Mouse (Mus musculus): Measurements from ENCODE around the gene Prmt2. TPM values are rescaled to one million over a fixed set of nuclear protein-coding genes. Genes with fewer than 3 reads are reported as not detected.

The Prmt2 gene
- polyA plus RNA-seq, 1 experiment from 2014 or later = 62.5 TPM

GRCm38 (mm10) chr10:76253536-76253935 lies 15.9 kb upstream of the Prmt2 start, which contains the start of gene S100b:
TSS of gene S100b (plus strand) at chr10:76253853.
- H3K27ac ChIP-seq = peak within 1 kb of the TSS; percentile 71
- H3K27me3 ChIP-seq = no peaks in the 10 kb centered on the region
- no peaks in the 10 kb centered on the region for H3K9me3 ChIP-seq
- H3K9ac ChIP-seq = 0 out of 2 replicates have a peak within 1 kb of the TSS, but pooled peaks have one; percentile 44
- 34% methylated on average over 4 of the region's 4 CpGs for WGBS
- H3K4me1 ChIP-seq = peaks cover 23% of the 10 kb centered on the region
- H3K36me3 ChIP-seq = no peaks in the 10 kb centered on the region
- ATAC-seq (ENCODE audit: insufficient number of reproducible peaks, insufficient read depth, low FRiP score, low TSS enrichment, low read depth) = peak; percentile 63; the same call in 1 of the 2 replicates
- H3K4me2 ChIP-seq = peak within 1 kb of the TSS; percentile 20
- H3K4me3 ChIP-seq = peak within 1 kb of the TSS; percentile 17

DNA sequence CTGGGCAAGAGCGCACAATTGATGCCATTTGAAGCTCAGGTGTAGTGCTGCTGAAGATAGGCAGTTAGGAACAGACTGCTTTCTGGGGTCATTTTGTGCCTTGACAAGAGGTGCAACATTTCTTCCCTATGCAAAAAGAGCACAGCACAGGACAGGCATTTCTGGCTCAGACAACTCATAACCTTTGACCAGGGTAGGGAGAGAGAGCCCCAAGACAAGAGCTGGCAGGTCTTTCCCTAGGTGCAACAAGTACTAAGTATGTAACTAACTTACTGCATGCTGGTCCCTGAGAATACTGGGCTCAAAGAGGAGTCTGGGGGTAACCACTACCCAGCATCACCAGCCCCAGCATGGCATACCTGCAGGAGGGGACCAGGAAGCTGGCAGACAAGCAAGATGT lies 15.4 kb upstream of the Prmt2 start:
- Histone ChIP-seq H3K4me3 (no peak overlapping the region), H3K27ac (peak overlapping the region; percentile 71), H3K36me3 (no peaks in the 10 kb centered on the region), H3K4me1 (peaks cover 28% of the 10 kb centered on the region), H3K27me3 (no peaks in the 10 kb centered on the region), H3K4me2 (no peak overlapping the region), H3K9me3 (no peaks in the 10 kb centered on the region), H3K9ac (0 out of 2 replicates have a peak overlapping the region, but pooled peaks have one; percentile 27)
- WGBS = 95% methylated on average over 1 of the region's 1 CpGs
- ATAC-seq (ENCODE audit: insufficient number of reproducible peaks, insufficient read depth, low FRiP score, low TSS enrichment, low read depth) = no peak

DNA sequence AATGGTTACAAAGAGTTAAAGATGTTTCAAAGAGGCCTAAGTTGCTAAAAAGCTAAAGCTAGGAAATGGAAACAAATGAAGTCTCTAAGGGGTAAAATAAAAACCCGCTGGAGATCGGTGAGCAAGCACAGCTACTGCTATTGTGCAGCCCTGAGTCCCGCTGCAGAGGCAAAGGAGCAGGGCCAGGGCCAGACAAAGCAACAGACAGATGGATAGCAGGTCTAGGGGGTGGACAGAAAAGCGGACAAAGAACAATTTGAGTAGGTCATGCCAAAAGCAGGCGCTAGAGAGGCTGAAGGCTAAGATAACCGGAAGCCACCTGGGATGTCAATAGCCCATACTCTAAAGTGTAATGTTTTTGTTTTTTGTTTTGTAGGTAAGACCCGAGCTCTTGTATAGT lies 13.2 kb upstream of the Prmt2 start:
- Histone ChIP-seq H3K27ac (no peak overlapping the region), H3K4me2 (no peak overlapping the region), H3K27me3 (no peaks in the 10 kb centered on the region), H3K36me3 (no peaks in the 10 kb centered on the region), H3K9me3 (no peaks in the 10 kb centered on the region), H3K9ac (no peak overlapping the region), H3K4me3 (no peak overlapping the region), H3K4me1 (peaks cover 32% of the 10 kb centered on the region)
- no peak for ATAC-seq (ENCODE audit: insufficient number of reproducible peaks, insufficient read depth, low FRiP score, low TSS enrichment, low read depth)
- WGBS = 84% methylated on average over 7 of the region's 7 CpGs

- peak overlapping the region; percentile 23 for H3K27ac ChIP-seq
- no peaks in the 10 kb centered on the region for H3K36me3 ChIP-seq
- peaks cover 22% of the 10 kb centered on the region for H3K4me1 ChIP-seq
- ATAC-seq (ENCODE audit: insufficient number of reproducible peaks, insufficient read depth, low FRiP score, low TSS enrichment, low read depth) = no peak
- H3K27me3 ChIP-seq = no peaks in the 10 kb centered on the region
- H3K4me3 ChIP-seq = no peak overlapping the region
- H3K4me2 ChIP-seq = 0 out of 2 replicates have a peak overlapping the region, but pooled peaks have one; percentile 5
- no peaks in the 10 kb centered on the region for H3K9me3 ChIP-seq
- no peak overlapping the region for H3K9ac ChIP-seq
- WGBS = 51% methylated on average over 5 of the region's 5 CpGs
These were observed 10.9 kb upstream of the Prmt2 start for GRCm38 (mm10) chr10:76248647-76248968.

DNA sequence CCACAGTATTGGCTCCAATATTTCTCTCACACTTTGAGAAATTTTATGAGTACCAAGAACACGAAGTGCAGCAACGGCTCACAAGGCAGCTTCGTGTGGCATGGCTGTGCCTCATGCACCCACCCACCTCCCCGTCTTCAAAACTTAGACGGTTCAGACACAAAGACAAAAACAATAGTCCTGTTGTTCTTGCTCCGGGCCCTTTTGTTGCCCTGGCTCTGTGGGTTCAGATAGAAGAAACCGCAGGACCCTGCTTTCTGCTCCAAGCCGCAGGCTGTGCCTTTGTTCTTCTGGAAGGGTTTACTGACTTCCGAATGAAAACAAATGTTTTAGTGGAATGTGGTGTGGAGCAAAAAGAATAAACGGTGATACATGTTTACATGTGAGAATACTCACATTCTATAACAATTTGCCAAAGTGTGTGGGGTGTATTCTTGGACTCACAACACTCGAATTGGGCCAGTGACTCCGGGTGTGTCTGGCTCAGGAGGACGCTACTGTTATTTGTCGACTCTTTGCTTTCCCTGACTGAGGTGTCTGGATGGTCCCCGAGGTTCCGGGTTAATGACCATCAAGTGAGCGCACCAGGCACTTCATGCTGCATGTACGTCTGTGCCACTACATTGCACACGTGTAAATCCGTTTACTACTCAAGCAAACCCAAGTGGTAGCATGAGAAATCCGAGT lies 10.4 kb upstream of the Prmt2 start:
- no peaks in the 10 kb centered on the region for H3K36me3 ChIP-seq
- H3K27ac ChIP-seq = peak overlapping the region; percentile 23
- H3K27me3 ChIP-seq = no peaks in the 10 kb centered on the region
- H3K4me3 ChIP-seq = no peak overlapping the region
- no peak overlapping the region for H3K9ac ChIP-seq
- H3K9me3 ChIP-seq = no peaks in the 10 kb centered on the region
- H3K4me1 ChIP-seq = peaks cover 17% of the 10 kb centered on the region
- no peak for ATAC-seq (ENCODE audit: insufficient number of reproducible peaks, insufficient read depth, low FRiP score, low TSS enrichment, low read depth)
- peak overlapping the region; percentile 5; the same call in 1 of the 2 replicates for H3K4me2 ChIP-seq
- whole genome bisulfite sequencing = 34% methylated on average over 21 of the region's 21 CpGs

- H3K9ac ChIP-seq = no peak overlapping the region
- no peak overlapping the region for H3K4me2 ChIP-seq
- no peaks in the 10 kb centered on the region for H3K9me3 ChIP-seq
- ATAC-seq (ENCODE audit: insufficient number of reproducible peaks, insufficient read depth, low FRiP score, low TSS enrichment, low read depth) = 0 out of 2 replicates have a peak, but pooled peaks have one; percentile 6
- 54% methylated on average over 4 of the region's 4 CpGs for WGBS
- no peak overlapping the region for H3K27ac ChIP-seq
- no peaks in the 10 kb centered on the region for H3K27me3 ChIP-seq
- no peaks in the 10 kb centered on the region for H3K36me3 ChIP-seq
- H3K4me1 ChIP-seq = peaks cover 14% of the 10 kb centered on the region
- no peak overlapping the region for H3K4me3 ChIP-seq
These were observed 8.9 kb upstream of the Prmt2 start for GRCm38 (mm10) chr10:76246601-76247000.

DNA sequence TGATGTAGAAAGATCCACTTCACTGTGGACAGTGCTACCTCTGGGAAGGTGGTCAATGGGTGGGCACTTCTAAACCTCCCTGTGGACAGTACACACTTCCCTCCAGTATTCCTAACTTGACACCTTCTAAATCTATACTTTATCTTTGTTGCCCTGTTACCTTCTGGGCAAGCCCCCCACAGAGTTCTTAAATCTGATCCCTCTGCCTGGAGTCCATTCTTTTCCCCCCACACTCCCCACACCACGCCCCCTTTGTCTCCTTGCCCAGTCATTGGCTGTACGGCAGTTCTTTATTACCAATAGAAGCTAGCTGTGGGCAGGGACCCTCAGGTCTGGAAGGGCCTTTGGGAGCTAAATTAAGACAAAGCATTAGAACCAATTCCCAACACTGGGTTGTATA lies 7.4 kb upstream of the Prmt2 start:
- Histone ChIP-seq H3K4me1 (peaks cover 14% of the 10 kb centered on the region), H3K9me3 (no peaks in the 10 kb centered on the region), H3K4me3 (no peak overlapping the region), H3K9ac (no peak overlapping the region), H3K4me2 (no peak overlapping the region), H3K27ac (no peak overlapping the region), H3K27me3 (no peaks in the 10 kb centered on the region), H3K36me3 (no peaks in the 10 kb centered on the region)
- whole genome bisulfite sequencing = 76% methylated on average over 2 of the region's 2 CpGs
- no peak for ATAC-seq (ENCODE audit: insufficient number of reproducible peaks, insufficient read depth, low FRiP score, low TSS enrichment, low read depth)

GRCm38 (mm10) chr10:76239401-76239800 lies 1.7 kb upstream of the Prmt2 start:
- H3K9me3 ChIP-seq = no peaks in the 10 kb centered on the region
- H3K4me3 ChIP-seq = no peak overlapping the region
- 63% methylated on average over 4 of the region's 4 CpGs for WGBS
- peaks cover 7% of the 10 kb centered on the region; the same call in 1 of the 2 replicates for H3K36me3 ChIP-seq
- H3K27me3 ChIP-seq = no peaks in the 10 kb centered on the region
- H3K4me2 ChIP-seq = no peak overlapping the region
- no peak overlapping the region for H3K27ac ChIP-seq
- H3K9ac ChIP-seq = no peak overlapping the region
- peaks cover 11% of the 10 kb centered on the region for H3K4me1 ChIP-seq
- ATAC-seq (ENCODE audit: insufficient number of reproducible peaks, insufficient read depth, low FRiP score, low TSS enrichment, low read depth) = no peak

GRCm38 (mm10) chr10:76229627-76230026 lies 8.0 kb downstream of the Prmt2 start:
- no peak overlapping the region for H3K4me2 ChIP-seq
- H3K36me3 ChIP-seq = peaks cover 17% of the 10 kb centered on the region
- H3K4me1 ChIP-seq = no peaks in the 10 kb centered on the region
- no peak overlapping the region for H3K4me3 ChIP-seq
- no peaks in the 10 kb centered on the region for H3K27me3 ChIP-seq
- no peaks in the 10 kb centered on the region for H3K9me3 ChIP-seq
- H3K9ac ChIP-seq = no peak overlapping the region
- H3K27ac ChIP-seq = no peak overlapping the region
- no peak for ATAC-seq (ENCODE audit: insufficient number of reproducible peaks, insufficient read depth, low FRiP score, low TSS enrichment, low read depth)
- WGBS = 82% methylated on average over 1 of the region's 1 CpGs

- 93% methylated on average over 11 of the region's 11 CpGs for WGBS
- H3K4me1 ChIP-seq = no peaks in the 10 kb centered on the region
- H3K27ac ChIP-seq = no peak overlapping the region
- peaks cover 48% of the 10 kb centered on the region for H3K36me3 ChIP-seq
- no peaks in the 10 kb centered on the region for H3K27me3 ChIP-seq
- ATAC-seq (ENCODE audit: insufficient number of reproducible peaks, insufficient read depth, low FRiP score, low TSS enrichment, low read depth) = no peak
- no peaks in the 10 kb centered on the region for H3K9me3 ChIP-seq
- H3K4me2 ChIP-seq = no peak overlapping the region
- H3K9ac ChIP-seq = no peak overlapping the region
- no peak overlapping the region for H3K4me3 ChIP-seq
These were observed 11.7 kb downstream of the Prmt2 start for GRCm38 (mm10) chr10:76225944-76226343.

DNA sequence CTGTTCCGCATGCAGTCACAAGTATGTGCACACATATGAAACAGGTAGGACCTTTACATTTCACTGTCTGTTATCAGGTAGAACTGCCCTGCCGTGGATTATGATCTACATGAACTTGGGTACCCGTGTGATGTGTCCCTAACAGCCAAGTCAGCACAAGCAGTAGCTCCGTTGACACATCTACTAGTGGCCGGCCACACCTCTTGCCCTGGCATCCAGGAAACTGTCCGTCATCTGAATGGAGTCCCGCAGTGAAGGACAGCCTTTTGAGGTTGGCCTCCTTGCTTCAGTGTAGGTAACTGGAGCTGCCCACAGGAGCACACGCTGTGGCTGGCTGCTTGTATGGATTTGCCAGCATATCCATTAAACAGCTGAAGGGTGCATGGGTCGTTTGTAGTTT lies 19.4 kb downstream of the Prmt2 start:
- Histone ChIP-seq H3K9ac (no peak overlapping the region), H3K4me2 (no peak overlapping the region), H3K4me1 (no peaks in the 10 kb centered on the region), H3K9me3 (peaks cover 12% of the 10 kb centered on the region), H3K36me3 (peaks cover 85% of the 10 kb centered on the region), H3K27ac (no peak overlapping the region), H3K4me3 (no peak overlapping the region), H3K27me3 (no peaks in the 10 kb centered on the region)
- no peak for ATAC-seq (ENCODE audit: insufficient number of reproducible peaks, insufficient read depth, low FRiP score, low TSS enrichment, low read depth)
- 83% methylated on average over 9 of the region's 9 CpGs for WGBS

GRCm38 (mm10) chr10:76217056-76217455 lies 20.6 kb downstream of the Prmt2 start:
- Histone ChIP-seq H3K4me2 (no peak overlapping the region), H3K9me3 (peaks cover 12% of the 10 kb centered on the region), H3K4me3 (no peak overlapping the region), H3K9ac (no peak overlapping the region), H3K27me3 (no peaks in the 10 kb centered on the region), H3K27ac (no peak overlapping the region), H3K4me1 (no peaks in the 10 kb centered on the region), H3K36me3 (peaks cover 85% of the 10 kb centered on the region)
- WGBS = 95% methylated on average over 17 of the region's 17 CpGs
- no peak for ATAC-seq (ENCODE audit: insufficient number of reproducible peaks, insufficient read depth, low FRiP score, low TSS enrichment, low read depth)

All from embryonic facial prominence, embryonic 13.5 days (tissue).